Mouse (Mus musculus) urinary bladder, adult 2 months (tissue): ENCODE data around the gene Gm20422. TPM values are rescaled to one million over a fixed set of nuclear protein-coding genes. Genes with fewer than 3 reads are reported as not detected.

Source experiments
- DNase-seq: peaks from one replicate; pipeline ENCODE4 v3.0.0; 2022; ENCODE audit warnings: low spot score
- polyA plus RNA-seq: library from polyadenylated mRNA; depleted of rRNA; stranded (reverse); fragments of >200 nt; gene quantifications from 2 replicates; pipeline ENCODE4 v1.2.3, GENCODE M21; 2012

The Gm20422 gene
- polyA plus RNA-seq, 1 experiment, result 0.11 TPM

- DNase-seq, result no peak
These were observed 19.4 kb upstream of the Gm20422 start for GRCm38 (mm10) chr8:69794096-69794495.

- no peak for DNase-seq
These were observed 19.0 kb upstream of the Gm20422 start for GRCm38 (mm10) chr8:69793666-69794065.

- DNase-seq, result no peak
These were observed 16.9 kb upstream of the Gm20422 start for GRCm38 (mm10) chr8:69791415-69792068.

DNA sequence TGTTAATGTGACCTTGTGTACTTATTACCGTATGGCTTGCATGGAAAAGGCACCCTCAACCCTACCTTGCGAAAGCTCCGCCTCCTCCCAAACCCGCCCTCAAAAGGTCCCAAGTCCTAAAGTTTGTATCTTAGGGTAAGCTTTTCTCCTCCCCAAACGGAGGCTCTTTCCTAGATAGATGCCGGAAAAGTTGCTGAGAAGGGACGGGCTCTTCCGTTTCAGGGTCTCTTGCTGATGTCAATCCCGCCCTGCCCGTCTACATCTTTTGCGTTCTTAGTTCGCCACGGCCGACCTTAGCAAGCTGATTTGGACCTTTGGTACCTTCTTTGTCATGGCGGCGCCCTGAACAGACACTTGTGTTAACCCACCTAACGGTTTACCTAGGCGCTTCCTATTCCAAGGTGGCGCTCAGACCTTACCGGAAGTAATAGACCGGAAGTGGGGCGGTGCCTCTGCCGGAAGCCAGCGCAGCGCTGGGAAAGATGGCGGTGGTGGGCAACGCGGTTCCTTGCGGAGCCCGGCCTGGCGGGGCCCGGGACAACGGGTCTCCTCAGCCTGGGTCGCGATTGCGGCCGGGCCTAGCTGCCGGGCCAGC is 16.2 kb upstream of the Gm20422 start, which contains the start of the genes Atp13a1 and Zfp866:
Gene Atp13a1, plus strand, starts transcription at position 391 of the 595 bp plus-strand sequence.
Gene Zfp866, minus strand, starts transcription at position 406 of the 595 bp plus-strand sequence.
- peak; percentile 76 for DNase-seq

DNA sequence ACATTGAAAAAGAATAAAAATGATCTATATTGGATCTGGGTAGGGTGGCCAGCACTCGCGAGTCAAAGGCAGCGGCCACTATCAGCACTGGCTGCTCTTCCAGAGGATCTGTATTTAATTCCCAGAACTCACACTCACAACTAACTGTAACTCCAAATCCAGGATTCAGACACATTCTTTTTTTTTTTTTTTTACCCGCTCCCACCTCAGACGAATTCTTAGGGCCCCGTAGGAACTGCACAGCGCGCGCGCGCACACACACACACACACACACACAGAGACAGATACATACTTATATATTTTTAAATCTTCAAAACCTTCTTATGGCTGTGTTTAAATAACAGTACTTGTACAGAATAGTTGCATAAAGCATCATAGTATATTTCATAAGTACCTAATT is 15.7 kb upstream of the Gm20422 start:
- no peak for DNase-seq

GRCm38 (mm10) chr8:69789731-69790130 is 15.0 kb upstream of the Gm20422 start:
- no peak for DNase-seq

- no peak for DNase-seq
These were observed 14.4 kb upstream of the Gm20422 start for GRCm38 (mm10) chr8:69789105-69789504.

DNA sequence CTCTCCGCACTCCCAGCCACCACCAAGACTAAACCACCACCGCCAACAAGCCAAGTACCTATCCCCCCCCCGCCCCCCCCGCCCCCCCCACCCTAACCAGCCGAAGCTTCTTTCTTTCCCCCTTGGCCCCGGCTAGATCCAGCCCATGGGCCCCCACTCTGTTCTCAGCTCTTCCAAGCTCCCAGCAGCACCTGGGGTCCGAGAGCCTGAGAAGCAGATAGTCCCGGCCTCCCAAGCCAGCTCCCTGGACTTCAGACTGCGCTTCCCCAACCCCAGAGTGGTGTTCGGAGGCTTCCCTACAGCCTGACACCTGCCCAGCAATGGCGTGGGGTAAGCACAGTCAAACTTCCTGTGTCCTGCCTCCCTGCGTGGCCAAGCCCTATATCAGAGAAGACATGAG is 2.4 kb upstream of the Gm20422 start:
- DNase-seq, result no peak

GRCm38 (mm10) chr8:69775149-69775534 is 456 bp upstream of the Gm20422 start:
- no peak for DNase-seq

- DNase-seq, result no peak
These were observed 2.6 kb downstream of the Gm20422 start for GRCm38 (mm10) chr8:69772106-69772505.

DNA sequence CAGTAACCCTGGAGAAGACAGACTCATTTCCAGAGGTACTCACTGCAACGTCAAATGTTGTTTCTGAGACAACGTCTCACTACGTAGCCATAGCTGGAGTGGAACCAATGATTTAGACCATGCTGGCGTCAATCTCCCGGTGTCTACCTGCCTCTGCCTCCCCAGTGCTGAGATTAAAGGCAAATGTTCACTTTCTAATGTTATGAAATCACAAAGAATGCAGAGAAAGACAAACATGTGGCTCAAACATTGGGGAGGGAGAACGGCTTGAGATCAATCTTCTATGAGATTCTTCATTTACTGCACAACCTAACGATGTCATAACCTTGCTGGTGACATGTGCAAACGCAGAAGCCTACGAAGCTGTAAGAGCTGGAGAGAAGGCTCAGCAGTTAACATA is 3.5 kb downstream of the Gm20422 start:
- DNase-seq, result no peak

- no peak for DNase-seq
These were observed 12.8 kb downstream of the Gm20422 start for GRCm38 (mm10) chr8:69761814-69762445.

DNA sequence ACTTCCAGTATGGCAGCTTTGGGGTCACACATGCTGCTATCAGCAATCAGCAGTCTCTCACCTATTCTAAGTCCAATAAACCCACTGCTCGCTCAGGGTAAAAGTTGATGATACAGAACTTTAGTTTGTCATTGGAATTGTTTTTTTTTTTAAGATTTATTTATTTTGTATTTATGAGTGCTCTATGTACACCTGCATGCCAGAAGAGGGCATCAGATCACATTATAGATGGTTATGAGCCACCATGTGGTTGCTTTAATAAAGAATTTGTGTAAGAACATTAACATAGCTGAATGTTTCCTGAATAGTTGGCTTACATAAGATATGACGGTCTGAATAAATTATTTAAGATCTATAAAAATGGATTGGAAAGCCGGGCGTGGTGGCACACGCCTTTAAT is 16.4 kb downstream of the Gm20422 start:
- no peak for DNase-seq

- no peak for DNase-seq
These were observed 22.2 kb downstream of the Gm20422 start for GRCm38 (mm10) chr8:69752437-69752836.

DNA sequence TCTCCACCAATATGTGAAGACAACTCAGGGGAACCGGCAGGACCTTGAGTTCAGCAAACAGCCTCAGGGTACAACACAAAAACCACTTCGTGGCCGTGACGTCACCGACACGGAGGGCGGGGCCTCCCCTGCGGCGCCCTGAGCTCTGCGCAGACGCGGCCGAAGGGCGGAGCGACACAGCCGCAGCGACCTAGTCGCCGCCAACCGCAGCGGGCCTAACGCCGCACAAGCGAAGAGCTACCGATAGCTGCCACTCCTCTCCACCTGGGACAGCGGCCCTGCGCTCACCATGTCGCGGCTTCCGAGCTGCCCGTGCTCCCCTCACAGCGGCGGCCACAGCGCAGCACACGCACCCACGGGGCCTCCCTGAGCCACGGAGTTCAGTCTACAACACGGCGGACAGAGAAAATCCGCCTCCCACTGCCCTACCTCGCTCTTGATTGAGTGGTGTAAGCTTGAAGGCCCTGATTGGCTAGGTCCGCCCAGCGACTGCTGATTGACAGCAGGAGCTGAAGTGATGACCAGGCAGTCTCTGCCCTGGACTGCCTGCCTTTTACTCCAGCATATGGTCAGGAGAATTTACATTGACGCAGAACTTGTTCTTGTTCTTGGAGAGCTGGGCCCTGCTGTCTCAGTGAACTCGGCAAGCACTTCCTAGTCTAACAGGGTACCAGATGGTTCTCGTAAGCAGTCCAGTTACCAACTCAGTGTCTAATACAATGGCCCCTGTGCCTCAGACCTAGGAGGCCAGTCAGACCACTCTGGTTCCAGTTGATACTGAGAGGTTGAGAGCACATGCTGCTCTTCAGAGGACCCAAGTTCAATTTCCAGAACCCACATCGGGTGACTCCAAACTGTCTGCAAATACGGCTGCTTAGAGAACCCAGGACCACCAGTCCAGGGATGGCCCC is 24.9 kb downstream of the Gm20422 start, which contains the start of gene Zfp963:
Gene Zfp963, minus strand, starts transcription at position 427 of the 911 bp plus-strand sequence.
- DNase-seq, result peak; percentile 93

DNA sequence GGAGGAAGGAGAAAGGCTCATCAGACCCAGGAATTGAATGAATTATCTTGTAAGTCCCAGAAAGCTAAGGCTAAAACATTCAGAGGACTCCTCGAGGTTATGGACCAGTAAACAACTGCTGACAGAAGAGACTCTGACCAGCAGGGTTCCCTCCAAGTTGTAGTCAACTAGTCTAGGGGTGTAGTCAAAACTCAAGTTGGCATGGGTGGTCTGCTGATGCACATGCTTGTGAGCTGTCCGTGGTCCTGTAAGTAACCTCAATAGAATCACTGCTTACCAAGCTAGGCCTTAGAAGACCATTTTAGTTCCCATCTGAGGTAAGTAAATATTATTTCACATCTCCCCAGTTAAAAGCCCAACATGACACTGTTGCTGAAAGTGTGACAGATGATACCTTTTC is 33.5 kb downstream of the Gm20422 start:
- no peak for DNase-seq

DNA sequence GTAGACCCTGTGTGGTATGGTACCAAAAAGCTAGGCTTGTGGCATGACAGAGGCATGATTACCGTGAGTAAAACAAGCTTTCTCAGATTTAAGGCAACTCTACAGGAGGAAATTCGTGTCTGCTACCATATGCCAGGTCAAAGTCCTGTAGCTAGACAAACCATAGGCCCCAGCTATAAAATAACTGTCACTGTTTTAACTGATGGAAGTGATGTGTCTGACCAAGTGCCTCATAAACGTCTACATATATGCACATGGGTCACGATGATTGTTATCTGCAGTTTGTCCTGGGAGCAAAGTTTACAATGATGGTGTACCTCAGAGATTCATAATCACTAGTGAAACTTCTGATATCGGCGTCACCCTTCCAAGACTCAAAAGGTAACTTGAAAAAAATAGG is 33.9 kb downstream of the Gm20422 start:
- no peak for DNase-seq

DNA sequence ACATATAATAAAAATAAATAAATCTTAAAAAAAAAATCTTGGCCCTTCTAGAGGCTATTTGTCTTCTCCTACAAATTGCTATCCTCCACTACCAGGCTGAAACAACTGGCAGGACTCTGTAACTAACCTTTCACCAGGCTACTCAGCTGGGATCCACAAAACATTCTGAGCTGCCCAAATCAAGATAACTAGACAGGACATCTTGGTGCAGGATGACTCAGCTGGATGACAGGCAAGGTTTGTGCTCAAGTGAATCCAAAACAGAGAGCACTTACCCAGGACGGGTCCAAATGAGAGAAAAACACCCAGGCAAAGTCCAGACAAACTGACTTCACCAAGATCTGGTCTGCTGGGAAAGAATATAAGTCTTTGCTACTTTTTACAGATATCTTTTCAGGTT is 39.2 kb downstream of the Gm20422 start:
- no peak for DNase-seq

- no peak for DNase-seq
These were observed 57.5 kb downstream of the Gm20422 start for GRCm38 (mm10) chr8:69717232-69717580.

DNA sequence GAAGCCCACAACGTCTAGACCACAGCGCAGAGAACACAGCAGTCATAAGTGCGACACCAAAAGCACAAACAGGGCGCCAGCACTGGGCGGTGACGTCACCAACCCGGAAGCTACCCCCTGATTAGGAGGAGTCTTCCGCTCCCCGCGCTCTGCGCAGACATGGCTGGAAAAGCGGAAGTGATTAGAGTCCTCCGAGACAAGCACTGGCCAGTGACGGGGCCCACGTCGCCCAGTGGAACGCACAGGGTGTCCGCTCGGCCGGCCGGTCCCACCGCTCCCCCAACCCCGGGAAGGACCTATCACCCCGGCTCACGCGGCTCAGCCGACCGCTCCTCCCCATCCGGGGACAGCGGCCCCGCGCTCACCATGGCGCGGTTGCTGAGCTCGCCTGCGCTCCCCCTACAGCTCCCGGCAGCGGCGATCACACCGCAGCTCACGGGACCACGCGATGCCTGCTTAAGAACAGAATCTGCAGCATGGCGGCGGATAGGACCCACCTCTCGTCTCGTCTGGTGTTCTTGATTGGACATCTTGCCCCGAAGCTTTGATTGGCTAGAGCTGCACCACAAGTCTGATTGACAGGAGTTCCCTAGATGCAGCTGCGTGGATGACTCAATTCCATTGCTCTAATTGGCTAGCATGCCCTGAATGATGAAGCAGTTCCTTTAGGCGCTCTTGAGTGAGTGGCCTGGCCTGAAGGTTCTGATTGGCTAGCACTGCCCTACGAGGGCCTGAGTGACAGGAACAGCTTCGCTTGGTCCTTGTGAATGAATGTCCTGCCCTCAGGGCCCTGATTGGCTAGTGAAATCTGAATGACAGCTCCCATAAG is 58.1 kb downstream of the Gm20422 start:
- DNase-seq, result peak; percentile 77

GRCm38 (mm10) chr8:69715366-69715765 is 59.3 kb downstream of the Gm20422 start:
- no peak for DNase-seq
